Mouse (Mus musculus): Measurements from ENCODE around the gene H6pd. TPM values are rescaled to one million over a fixed set of nuclear protein-coding genes. Genes with fewer than 3 reads are reported as not detected.

Gene H6pd
- total RNA-seq, 2 experiments from 2014 or later, result 10.7 to 12.8 TPM

- DNase-seq (ENCODE audit: low spot score in 2 of 2), result no peak
Observed at GRCm38 (mm10) chr4:150023518-150023917, 14.7 kb upstream of the H6pd start.

GRCm38 (mm10) chr4:150019741-150020380, 11.0 kb upstream of the H6pd start:
- DNase-seq (ENCODE audit: low spot score in 2 of 2), result no peak

GRCm38 (mm10) chr4:150015436-150015835, 6.6 kb upstream of the H6pd start:
- no peak for DNase-seq (ENCODE audit: low spot score in 2 of 2)

DNA sequence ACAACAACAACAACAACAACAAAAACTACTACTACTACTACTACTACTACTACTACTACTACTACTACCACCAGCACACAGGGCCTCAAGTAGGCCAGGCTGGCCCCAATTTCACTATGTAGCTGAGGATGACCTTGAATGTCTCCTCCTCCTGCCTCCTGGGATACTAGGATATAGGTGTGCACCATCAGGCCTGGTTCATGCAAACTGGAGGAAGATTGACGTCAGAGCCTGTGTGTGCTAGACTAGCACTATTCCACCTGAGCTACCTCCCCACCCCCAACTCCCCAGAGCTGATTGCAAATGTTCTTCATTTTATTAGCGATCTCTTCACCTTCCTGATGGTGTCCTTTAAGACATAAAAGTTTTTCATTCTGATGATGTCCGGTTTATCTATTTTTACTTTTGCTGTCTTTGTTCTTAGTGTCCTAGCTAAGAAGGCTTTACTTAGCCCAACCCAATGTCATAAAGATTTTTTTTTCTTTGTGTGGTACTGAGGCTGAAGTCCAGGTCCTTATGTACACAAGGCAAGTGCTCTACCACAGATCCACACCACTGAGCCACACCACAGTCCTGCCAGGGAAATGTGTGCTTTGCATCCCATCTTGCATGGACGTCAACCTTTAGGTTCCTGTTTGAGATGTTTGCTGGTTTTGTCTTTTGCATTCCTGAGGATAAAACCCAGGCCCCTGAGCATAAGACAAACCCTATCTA, 5.7 kb upstream of the H6pd start:
- DNase-seq (ENCODE audit: low spot score in 2 of 2), result no peak

DNA sequence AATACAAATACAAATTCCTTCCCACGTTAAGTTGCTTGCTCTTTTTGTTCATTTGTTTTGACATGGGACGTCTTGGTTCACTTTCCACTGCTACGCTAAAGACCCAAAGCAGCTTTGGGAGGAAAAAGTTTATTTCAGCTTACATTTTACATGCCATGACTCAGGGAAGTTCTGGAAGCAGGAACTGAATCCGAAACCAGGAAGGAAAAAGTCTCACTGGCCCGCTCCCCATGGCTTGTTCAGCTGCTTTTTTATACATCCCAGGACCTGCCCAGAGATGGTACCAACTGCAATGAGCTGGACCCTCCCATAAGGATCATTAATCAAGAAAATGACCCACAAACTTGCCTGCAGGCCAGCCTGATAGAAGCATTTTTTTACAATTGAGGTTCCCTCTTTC, 5.0 kb upstream of the H6pd start:
- no peak for DNase-seq (ENCODE audit: low spot score in 2 of 2)

DNA sequence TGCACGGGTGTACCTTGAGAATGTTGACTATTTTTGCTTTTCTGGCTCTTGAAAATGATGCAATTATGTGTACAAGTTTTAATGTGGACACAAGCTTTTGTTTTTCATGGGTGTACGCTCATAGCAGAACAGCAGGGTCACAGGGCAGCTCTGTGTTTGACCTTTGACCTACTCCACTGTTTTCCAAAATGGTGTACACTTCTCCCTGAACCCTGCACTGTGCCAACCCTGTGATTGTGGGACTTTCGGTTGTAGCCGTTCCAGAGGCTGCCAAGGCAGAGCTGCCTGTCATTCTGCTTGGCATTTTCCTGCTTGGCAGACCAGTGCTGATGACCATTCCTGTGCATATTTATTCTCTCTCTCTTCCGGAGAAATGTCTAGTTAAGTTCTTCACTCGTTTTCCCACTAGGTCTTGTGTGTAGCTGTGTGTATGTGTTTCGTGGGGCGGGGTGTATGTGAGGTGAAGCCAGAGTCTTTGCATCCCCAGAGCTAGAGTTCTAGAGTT, 4.4 kb upstream of the H6pd start:
- no peak for DNase-seq (ENCODE audit: low spot score in 2 of 2)

DNA sequence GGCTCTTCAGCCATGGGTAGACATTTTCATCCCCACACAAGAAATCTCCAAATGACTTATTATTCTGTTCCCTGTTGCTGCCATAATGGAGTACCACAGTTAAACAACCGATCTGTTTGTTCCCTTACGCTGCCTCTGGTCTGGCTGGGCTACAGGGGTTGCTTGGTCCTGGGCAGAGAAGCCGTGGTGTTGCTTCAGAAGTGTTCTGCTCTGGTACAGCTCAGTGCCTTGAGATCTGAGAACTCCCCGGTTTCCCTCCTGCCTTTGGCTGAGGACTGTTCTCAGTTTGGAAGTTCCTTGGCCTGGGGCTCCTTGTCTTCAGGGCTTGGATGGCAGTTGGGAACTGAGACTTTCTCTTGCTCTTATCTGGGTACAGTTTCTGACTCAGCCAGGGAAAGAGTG, 3.5 kb upstream of the H6pd start:
- DNase-seq (ENCODE audit: low spot score in 2 of 2), result no peak

DNA sequence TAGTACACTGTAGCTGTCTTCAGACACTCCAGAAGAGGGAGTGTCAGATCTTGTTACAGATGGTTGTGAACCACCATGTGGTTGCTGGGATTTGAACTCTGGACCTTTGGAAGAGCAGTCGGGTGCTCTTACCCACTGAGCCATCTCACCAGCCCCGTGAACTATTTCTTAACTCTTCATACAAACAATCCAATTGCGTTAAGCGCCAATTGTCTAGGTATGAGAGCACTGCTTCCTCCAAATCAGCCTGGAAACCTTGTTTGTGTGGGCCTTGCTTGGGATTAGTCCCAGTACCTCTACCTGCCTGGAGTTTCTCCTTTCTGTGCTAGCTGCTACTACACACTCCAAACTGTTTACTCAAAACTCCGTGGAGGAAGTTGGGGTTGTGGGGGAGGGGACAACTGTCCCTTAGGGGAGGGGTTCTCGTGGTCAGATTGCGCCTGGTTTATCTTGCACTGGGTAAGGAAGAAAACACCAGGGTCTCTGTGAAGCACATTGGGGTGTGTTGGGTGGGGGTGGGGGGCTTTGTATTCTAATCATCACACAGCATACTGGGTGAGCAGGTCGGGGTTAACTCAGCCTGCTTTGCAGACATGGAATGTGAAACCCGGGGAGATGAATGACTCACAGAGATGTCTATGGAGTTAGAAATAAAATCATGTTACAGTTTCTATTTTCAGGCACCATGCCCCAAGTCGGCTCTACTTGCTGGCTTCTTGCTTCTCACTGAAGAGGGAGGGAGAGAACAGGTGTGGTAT, 2.9 kb upstream of the H6pd start:
- DNase-seq (ENCODE audit: low spot score in 2 of 2), result no peak

DNA sequence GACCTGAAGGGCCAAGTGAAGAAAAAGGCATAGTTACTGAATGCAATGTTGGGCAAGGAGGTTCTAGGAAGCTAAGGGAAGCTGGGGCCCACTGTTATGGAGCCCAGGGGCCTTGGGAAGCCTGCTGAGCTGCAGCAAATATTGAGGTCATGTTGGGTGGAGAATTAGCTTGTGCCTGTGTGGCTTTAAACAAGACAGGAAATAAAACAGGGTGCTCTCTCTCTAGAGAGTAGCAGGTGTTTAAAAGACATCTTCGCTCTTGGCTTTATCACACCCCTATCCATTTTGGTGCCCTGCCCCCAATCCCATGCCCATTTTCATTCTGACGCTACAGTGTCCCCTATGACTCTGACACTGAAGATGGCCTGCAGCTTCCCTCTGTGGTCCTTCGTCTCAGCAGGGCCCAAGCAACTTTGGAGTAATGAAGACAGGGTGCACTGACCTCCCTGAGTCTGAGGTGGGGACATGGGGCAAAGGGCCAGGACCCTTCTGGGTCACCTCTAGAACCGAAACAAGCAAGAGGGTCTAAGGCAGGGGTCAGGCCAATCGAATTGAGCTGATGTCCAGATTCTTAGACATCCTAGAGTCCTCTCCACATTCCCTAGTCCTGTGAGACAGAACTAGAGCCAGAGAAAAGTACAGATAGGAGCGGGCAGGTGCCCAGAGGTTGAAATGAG, 1.4 kb upstream of the H6pd start:
- no peak for DNase-seq (ENCODE audit: low spot score in 2 of 2)

- no peak for DNase-seq (ENCODE audit: low spot score in 2 of 2)
Observed at GRCm38 (mm10) chr4:150009587-150009930, 736 bp upstream of the H6pd start.

DNA sequence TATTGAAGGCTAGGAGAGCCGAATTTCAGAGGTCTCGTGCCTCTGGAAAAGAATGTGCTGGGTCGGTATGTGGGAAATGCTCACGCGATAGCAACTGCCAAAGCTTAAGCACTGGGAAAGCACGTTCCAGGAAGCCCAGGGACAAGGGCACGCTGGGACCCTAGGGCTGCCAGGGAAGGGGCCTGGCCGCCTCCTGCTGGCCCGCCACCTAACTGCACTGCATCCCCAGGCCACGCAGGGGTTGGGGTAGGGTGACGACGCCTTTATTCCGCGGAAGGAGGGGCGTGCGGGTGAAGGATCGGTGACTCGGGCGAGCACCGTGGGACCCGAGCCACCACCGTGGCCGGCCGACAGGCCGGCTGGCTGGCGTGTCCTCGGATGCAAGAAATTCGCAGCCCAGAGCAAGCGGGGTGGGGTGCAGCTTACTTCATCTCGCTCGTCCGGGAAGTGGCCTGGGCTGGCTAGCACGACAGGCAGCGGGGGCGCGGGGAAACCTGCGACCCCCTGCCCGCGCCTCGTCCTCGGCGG, 434 bp downstream of the H6pd start:
- DNase-seq (ENCODE audit: low spot score in 2 of 2), result peak; percentile 76 to 77

DNA sequence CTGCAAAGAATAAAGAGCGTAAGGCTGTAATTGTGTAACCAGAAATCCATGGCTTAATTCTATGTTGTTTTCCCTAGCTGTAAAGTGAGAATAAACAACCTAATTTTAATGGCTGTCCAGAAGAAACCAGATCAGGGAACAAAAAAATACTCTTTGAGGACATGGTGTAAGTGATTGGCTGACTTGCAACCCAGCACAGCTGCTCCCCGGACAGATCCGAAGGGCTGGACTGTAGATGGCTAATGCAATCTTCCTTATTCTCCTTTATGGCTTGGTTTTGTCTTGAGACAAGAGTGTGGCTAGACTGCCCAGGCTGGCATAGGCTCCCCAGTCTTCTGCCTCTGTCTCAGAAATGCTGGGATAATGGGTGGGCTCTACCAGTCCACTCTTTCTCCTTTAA, 1.4 kb downstream of the H6pd start:
- no peak for DNase-seq (ENCODE audit: low spot score in 2 of 2)

DNA sequence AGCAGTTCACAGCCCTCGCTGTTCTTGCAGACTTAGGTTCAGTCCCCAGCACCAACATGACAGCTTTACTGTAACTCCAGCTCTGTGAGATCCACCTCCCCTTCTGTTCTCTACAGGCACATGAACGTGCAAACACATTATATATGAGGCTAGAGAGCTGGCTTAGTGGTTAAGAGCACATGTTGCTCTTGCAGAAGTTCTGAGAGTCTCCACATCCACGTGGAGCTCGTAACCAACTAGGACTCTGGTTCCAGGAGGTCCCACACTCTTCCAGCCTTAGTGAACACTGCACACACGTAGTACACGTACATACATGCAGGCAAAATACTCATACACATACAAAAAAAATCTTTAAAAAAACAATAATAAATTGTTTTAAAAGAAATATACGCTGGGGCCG, 1.8 kb downstream of the H6pd start:
- DNase-seq (ENCODE audit: low spot score in 2 of 2), result no peak

GRCm38 (mm10) chr4:150006122-150006854, 2.5 kb downstream of the H6pd start:
- DNase-seq (ENCODE audit: low spot score in 2 of 2), result no peak

GRCm38 (mm10) chr4:150005231-150005630, 3.6 kb downstream of the H6pd start:
- DNase-seq (ENCODE audit: low spot score in 2 of 2), result no peak

DNA sequence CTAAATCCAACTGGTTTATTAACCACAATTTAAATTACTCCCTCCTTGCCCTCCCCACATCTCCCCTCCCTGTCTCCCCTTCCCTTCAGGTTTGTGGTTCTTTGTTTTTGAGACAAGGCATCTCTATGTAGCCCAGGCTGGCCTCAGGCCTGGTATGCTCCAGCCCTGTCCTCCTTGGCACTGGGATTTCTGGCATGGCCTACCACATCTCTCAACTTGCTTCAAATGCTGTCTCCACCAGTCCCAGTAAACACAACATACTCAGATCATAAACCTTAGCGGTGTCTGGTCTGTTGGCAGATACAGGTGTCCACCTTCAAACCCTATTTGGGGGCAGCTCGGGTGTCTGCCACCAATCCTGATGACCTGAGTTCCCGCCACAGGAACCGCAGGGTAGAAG, 5.2 kb downstream of the H6pd start:
- DNase-seq (ENCODE audit: low spot score in 2 of 2), result no peak

- DNase-seq (ENCODE audit: low spot score in 2 of 2), result no peak
Observed at GRCm38 (mm10) chr4:150003021-150003580, 5.7 kb downstream of the H6pd start.

GRCm38 (mm10) chr4:150002021-150002528, 6.7 kb downstream of the H6pd start:
- no peak for DNase-seq (ENCODE audit: low spot score in 2 of 2)

DNA sequence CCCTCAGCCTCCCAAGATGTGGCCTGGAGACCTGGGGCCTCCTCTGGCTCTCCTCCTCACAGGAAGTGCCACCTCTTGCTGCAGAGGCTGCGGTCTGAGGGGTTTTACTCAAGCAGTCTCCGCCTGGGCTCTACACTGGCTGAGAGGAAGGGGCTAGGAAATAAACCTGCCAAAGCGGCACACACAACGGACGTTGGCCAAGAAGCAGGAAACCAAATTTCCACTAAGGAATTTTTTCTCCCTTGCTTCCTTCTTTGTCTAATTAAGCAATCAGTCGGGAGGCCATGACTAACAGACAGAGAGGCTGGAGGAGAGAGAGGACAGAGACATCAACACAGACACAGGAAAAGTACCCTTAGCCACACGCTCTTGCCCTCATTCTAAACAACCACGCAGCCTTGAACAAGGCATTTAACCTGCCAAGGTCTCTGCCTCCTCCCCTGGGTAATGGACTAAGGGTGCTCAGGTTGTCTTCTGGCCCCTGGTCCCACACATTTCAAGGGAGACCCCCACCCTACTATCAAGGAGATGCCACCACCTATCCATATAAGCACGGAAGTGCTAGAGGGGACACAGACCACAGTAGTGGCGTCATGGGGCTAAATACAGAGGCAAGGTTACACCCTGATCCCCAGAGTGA, 7.5 kb downstream of the H6pd start:
- DNase-seq (ENCODE audit: low spot score in 2 of 2), result no peak
